Mouse (Mus musculus): ENCODE measurements at regions not wholly inside any gene's neighbourhood (a gene's known extent, or its start where the extent isn't known, plus 50 kb on each side); places are given as distances from the start of the nearest gene placed in this dataset.

DNA sequence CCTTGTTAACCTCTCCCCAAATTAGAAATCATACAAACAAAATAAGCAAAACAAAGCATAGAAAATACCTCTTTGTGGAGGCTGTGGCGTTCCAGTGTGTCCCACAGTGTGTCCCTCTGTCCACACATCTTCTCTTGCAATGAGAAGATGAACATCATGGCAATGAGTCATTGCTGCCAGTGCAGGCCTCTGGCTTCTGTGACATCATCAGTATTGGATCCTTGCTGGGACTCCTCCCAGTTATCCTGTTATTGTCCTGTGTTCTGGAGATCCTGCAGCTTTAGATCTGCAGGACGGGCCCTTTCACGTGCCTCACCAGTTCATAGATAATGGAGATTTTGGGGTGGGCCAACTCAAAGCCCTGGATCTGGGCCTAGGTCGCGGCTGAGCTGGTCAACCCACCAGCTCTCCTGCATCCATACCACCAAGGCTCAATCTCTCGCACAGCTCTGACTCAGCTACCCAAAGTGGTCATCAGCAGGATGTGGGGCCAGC is 80.9 kb downstream of the Tmem212 start:
- H3K27ac ChIP-seq (ENCODE audit: insufficient read depth, low read depth, low read length), result no peak overlapping the region
- TF ChIP-seq CTCF (IDR thresholded peaks at IDR 0.05; ENCODE audit: extremely low read depth, insufficient read length, insufficient replicate concordance, low read depth, low read length), result no peak
- no peak for TF ChIP-seq POLR2A (IDR thresholded peaks at IDR 0.05; ENCODE audit: low read depth, low read length)
- H3K4me3 ChIP-seq (ENCODE audit: low read depth, low read length), result no peak overlapping the region
- no peaks in the 10 kb centered on the region for H3K36me3 ChIP-seq (ENCODE audit: control insufficient read depth, insufficient read depth, low read length)
- H3K27me3 ChIP-seq (ENCODE audit: control insufficient read depth, insufficient read depth, low read length), result no peaks in the 10 kb centered on the region
- no peaks in the 10 kb centered on the region for H3K4me1 ChIP-seq (ENCODE audit: control insufficient read depth, insufficient read depth, insufficient read length, low read length)
- 94% methylated on average over 6 of the region's 6 CpGs for WGBS

DNA sequence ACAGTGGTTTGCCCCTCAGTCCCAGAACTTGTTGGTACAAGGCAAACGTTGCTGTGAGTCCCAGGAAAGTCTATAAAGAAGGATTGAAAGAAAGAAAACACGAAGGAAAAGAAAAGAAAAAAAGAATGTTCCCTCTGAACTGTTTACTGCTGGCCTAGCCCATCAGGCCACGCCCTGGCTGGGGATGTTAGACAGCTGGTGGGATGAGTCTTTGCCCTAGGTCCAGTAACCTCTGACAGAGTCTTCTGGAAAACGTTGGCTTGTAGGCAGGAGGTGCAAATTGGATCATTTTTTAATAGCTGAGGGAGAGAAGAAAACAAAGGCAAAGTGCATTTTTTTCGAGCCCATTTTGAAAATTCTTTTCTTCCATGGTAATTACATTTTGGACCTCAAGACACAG is 91.9 kb downstream of the Tmem212 start:
- H3K4me3 ChIP-seq (ENCODE audit: low read depth, low read length), result no peak overlapping the region
- WGBS, result 40% methylated on average over 5 of the region's 5 CpGs
- TF ChIP-seq POLR2A (IDR thresholded peaks at IDR 0.05; ENCODE audit: low read depth, low read length), result no peak
- TF ChIP-seq CTCF (IDR thresholded peaks at IDR 0.05; ENCODE audit: extremely low read depth, insufficient read length, insufficient replicate concordance, low read depth, low read length), result no peak

DNA sequence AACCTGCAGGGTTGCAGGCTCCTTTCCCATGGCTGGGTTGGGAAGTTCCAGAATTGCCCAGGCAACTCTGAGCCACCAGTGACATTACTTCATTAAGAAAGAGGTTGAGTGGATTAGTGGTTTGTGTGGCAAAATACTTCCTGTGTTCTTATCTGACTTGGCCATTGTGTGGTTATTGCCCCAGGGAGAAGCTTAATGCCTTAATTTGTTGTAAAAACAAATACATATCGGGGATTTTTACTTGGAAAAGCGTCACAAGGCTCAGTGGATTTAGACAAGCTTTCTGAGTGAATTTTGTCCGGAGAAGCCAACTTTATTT is 80.5 kb upstream of the Fndc3b start:
- no peak overlapping the region for H3K27ac ChIP-seq (ENCODE audit: insufficient read depth, low read depth, low read length)
- no peaks in the 10 kb centered on the region for H3K36me3 ChIP-seq (ENCODE audit: control insufficient read depth, insufficient read depth, low read length)
- H3K4me3 ChIP-seq (ENCODE audit: low read depth, low read length), result no peak overlapping the region
- H3K4me1 ChIP-seq (ENCODE audit: control insufficient read depth, insufficient read depth, insufficient read length, low read length), result no peaks in the 10 kb centered on the region
- TF ChIP-seq CTCF (IDR thresholded peaks at IDR 0.05; ENCODE audit: extremely low read depth, insufficient read length, insufficient replicate concordance, low read depth, low read length) (no peak), POLR2A (IDR thresholded peaks at IDR 0.05; ENCODE audit: low read depth, low read length) (no peak)
- 82% methylated on average over 3 of the region's 3 CpGs for WGBS
- no peaks in the 10 kb centered on the region for H3K27me3 ChIP-seq (ENCODE audit: control insufficient read depth, insufficient read depth, low read length)

More for the DNA sequence above, 91.9 kb downstream of the Tmem212 start:
- Histone ChIP-seq H3K27me3 (ENCODE audit: control insufficient read depth, insufficient read depth, low read length) (no peaks in the 10 kb centered on the region), H3K36me3 (ENCODE audit: control insufficient read depth, insufficient read depth, low read length) (no peaks in the 10 kb centered on the region), H3K4me1 (ENCODE audit: control insufficient read depth, insufficient read depth, insufficient read length, low read length) (no peaks in the 10 kb centered on the region), H3K27ac (ENCODE audit: insufficient read depth, low read depth, low read length) (no peak overlapping the region)

DNA sequence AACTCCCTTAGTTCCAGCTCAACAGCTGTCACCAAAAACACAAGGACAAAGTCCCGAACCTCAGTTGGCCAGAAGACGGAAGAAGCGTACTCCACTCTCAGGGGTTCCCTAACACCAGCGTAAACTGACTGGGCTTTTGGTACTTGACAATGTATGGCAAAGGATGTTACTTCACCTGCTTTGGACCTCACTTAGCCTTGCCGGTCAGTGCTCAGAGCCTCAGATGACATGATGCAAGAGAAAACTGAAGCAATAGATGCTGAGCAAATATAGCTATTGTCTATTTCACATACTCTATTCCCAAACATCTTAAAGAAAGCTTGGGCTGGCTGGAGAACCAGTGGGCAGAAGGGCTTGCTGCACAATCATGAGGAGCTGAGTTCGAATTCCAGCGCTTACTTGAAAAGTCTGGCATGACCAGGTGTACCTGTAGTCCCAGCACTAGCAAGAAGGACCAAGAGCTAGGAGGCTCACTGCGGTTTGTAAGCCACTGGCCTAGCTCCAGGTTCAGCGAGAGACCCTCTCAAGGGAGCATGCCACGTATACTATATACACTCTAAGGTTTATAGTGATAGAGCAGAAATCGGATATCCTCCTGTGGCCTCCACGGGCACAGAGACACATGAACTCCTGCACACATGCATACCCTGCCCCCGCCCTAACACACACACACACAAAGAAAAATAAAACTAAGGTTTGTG is 80.0 kb upstream of the Fndc3b start:
- Histone ChIP-seq H3K27me3 (ENCODE audit: control insufficient read depth, insufficient read depth, low read length) (no peaks in the 10 kb centered on the region), H3K27ac (ENCODE audit: insufficient read depth, low read depth, low read length) (no peak overlapping the region), H3K36me3 (ENCODE audit: control insufficient read depth, insufficient read depth, low read length) (no peaks in the 10 kb centered on the region), H3K4me1 (ENCODE audit: control insufficient read depth, insufficient read depth, insufficient read length, low read length) (no peaks in the 10 kb centered on the region), H3K4me3 (ENCODE audit: low read depth, low read length) (no peak overlapping the region)
- WGBS, result 90% methylated on average over 13 of the region's 13 CpGs
- TF ChIP-seq CTCF (IDR thresholded peaks at IDR 0.05; ENCODE audit: extremely low read depth, insufficient read length, insufficient replicate concordance, low read depth, low read length) (no peak), POLR2A (IDR thresholded peaks at IDR 0.05; ENCODE audit: low read depth, low read length) (no peak)

DNA sequence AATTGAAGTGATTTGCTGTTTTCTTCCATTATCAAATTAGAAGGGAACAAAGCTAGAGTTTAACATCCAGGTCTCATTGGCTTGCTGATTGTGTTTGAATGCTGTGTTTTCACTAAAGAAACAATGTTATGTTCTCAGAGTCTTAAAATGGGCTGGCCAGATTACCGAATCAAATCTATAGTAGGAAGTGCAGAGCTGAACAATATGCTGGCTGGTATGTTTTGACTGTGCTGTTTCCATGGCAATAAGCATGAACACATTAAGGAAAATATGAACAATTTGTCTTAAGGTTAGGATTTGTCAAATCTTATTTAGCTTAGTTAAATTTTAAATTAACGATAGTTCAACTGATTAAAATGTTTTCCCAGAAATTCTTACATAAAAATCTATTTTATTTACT is 72.8 kb upstream of the Fndc3b start:
- H3K27ac ChIP-seq (ENCODE audit: insufficient read depth, low read depth, low read length), result no peak overlapping the region
- no peaks in the 10 kb centered on the region for H3K27me3 ChIP-seq (ENCODE audit: control insufficient read depth, insufficient read depth, low read length)
- TF ChIP-seq CTCF (IDR thresholded peaks at IDR 0.05; ENCODE audit: extremely low read depth, insufficient read length, insufficient replicate concordance, low read depth, low read length), result no peak
- no peak for TF ChIP-seq POLR2A (IDR thresholded peaks at IDR 0.05; ENCODE audit: low read depth, low read length)
- no peaks in the 10 kb centered on the region for H3K36me3 ChIP-seq (ENCODE audit: control insufficient read depth, insufficient read depth, low read length)
- WGBS, result 86% methylated on average over 2 of the region's 2 CpGs
- no peaks in the 10 kb centered on the region for H3K4me1 ChIP-seq (ENCODE audit: control insufficient read depth, insufficient read depth, insufficient read length, low read length)
- no peak overlapping the region for H3K4me3 ChIP-seq (ENCODE audit: low read depth, low read length)

DNA sequence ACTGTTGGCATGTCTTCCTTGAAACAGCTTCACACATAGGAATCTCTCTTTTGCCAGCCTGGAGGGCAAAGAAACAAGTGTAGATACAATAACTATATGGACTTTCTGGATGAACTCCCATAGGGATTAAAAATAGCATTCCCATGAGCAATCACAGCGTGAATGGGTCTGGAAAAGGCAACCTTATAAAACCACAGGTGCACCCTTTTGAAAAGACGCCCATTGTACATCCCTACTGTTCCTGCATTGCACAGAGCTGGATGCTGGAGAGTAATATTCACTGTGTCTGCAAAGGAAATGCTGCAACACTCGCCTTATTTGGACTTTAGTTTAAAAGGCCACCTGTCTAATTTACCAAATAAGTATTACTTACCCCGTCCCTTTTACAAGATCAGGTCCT is 72.4 kb upstream of the Fndc3b start:
- H3K4me1 ChIP-seq (ENCODE audit: control insufficient read depth, insufficient read depth, insufficient read length, low read length), result no peaks in the 10 kb centered on the region
- TF ChIP-seq CTCF (IDR thresholded peaks at IDR 0.05; ENCODE audit: extremely low read depth, insufficient read length, insufficient replicate concordance, low read depth, low read length), result no peak
- H3K36me3 ChIP-seq (ENCODE audit: control insufficient read depth, insufficient read depth, low read length), result no peaks in the 10 kb centered on the region
- H3K27me3 ChIP-seq (ENCODE audit: control insufficient read depth, insufficient read depth, low read length), result no peaks in the 10 kb centered on the region
- H3K4me3 ChIP-seq (ENCODE audit: low read depth, low read length), result no peak overlapping the region
- H3K27ac ChIP-seq (ENCODE audit: insufficient read depth, low read depth, low read length), result no peak overlapping the region
- 82% methylated on average over 4 of the region's 4 CpGs for WGBS

DNA sequence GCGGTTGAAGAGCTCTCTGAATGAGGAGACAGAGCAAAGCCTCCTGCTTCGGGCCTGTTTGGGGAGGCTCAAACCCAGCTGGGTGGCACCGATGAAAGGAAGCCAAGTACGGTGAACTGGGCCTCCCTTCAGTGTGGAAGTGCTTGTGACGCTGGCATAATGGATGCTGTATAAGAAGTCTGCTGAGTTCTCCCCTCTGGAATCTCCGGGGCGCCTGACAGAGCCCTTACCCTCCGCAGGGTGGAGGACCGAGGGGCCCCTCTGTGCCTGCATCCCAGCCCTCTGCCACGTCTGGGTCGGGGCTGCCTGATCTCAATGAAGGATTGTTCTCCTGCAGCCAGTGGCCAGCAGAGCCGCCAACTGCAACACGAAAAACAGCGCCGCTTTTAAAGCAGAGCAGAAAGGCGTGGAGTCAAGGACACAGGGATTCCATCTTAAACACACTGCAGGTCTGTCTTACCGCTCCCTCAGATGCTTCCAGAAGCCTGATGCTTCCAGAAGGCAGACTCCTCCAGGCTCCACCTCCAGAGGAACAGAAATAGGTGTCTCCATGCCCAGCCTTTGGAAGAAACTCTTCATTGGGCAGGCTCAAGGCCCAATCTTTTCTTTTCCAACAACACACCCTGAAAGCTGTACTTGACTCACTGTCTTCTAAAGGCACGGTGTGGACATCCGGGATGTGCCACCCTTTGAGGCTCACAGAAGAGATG is 71.1 kb upstream of the Fndc3b start:
- Histone ChIP-seq H3K4me3 (ENCODE audit: low read depth, low read length) (no peak overlapping the region), H3K4me1 (ENCODE audit: control insufficient read depth, insufficient read depth, insufficient read length, low read length) (no peaks in the 10 kb centered on the region), H3K27ac (ENCODE audit: insufficient read depth, low read depth, low read length) (no peak overlapping the region), H3K27me3 (ENCODE audit: control insufficient read depth, insufficient read depth, low read length) (no peaks in the 10 kb centered on the region), H3K36me3 (ENCODE audit: control insufficient read depth, insufficient read depth, low read length) (no peaks in the 10 kb centered on the region)
- 73% methylated on average over 19 of the region's 19 CpGs for WGBS
- TF ChIP-seq CTCF (IDR thresholded peaks at IDR 0.05; ENCODE audit: extremely low read depth, insufficient read length, insufficient replicate concordance, low read depth, low read length), result no peak
- TF ChIP-seq POLR2A (IDR thresholded peaks at IDR 0.05; ENCODE audit: low read depth, low read length), result no peak

All from small intestine, adult 2 months (tissue).